Mouse (Mus musculus): ENCODE data around the gene Duoxa1.
"Not testable (repeated sequence)": the region's sequence is repeated elsewhere in the genome, so short reads cannot be mapped to it uniquely, and the experiment has no call there.

The Duoxa1 gene

GRCm38 (mm10) chr2:122313536-122313935 lies at the start of gene Duoxa1:
Duoxa1 (minus strand) TSS chr2:122313730.
- DNase-seq (ENCODE audit: low read depth, low spot score): no peak

GRCm38 (mm10) chr2:122362622-122363523 lies 49.3 kb upstream of the Duoxa1 start:
- DNase-seq (ENCODE audit: low read depth, low spot score): no peak

GRCm38 (mm10) chr2:122361868-122362621 lies 48.5 kb upstream of the Duoxa1 start:
- DNase-seq (ENCODE audit: low read depth, low spot score): no peak

GRCm38 (mm10) chr2:122361181-122361580 lies 47.7 kb upstream of the Duoxa1 start:
- DNase-seq (ENCODE audit: low read depth, low spot score): peak; percentile 30

- DNase-seq (ENCODE audit: low read depth, low spot score): no peak
Observed at GRCm38 (mm10) chr2:122360310-122360709, 46.8 kb upstream of the Duoxa1 start.

- no peak for DNase-seq (ENCODE audit: low read depth, low spot score)
Observed at GRCm38 (mm10) chr2:122356187-122356586, 42.7 kb upstream of the Duoxa1 start.

- no peak for DNase-seq (ENCODE audit: low read depth, low spot score)
Observed at GRCm38 (mm10) chr2:122355389-122355788, 41.9 kb upstream of the Duoxa1 start.

- no peak for DNase-seq (ENCODE audit: low read depth, low spot score)
Observed at GRCm38 (mm10) chr2:122354191-122354929, 40.8 kb upstream of the Duoxa1 start.

- DNase-seq (ENCODE audit: low read depth, low spot score): no peak
Observed at GRCm38 (mm10) chr2:122353765-122354164, 40.2 kb upstream of the Duoxa1 start.

- no peak for DNase-seq (ENCODE audit: low read depth, low spot score)
Observed at GRCm38 (mm10) chr2:122352992-122353391, 39.5 kb upstream of the Duoxa1 start.

- DNase-seq (ENCODE audit: low read depth, low spot score): no peak
Observed at GRCm38 (mm10) chr2:122351931-122352329, 38.4 kb upstream of the Duoxa1 start.

- no peak for DNase-seq (ENCODE audit: low read depth, low spot score)
Observed at GRCm38 (mm10) chr2:122351156-122351930, 37.8 kb upstream of the Duoxa1 start.

GRCm38 (mm10) chr2:122349136-122349785 lies 35.7 kb upstream of the Duoxa1 start:
- peak; percentile 21 for DNase-seq (ENCODE audit: low read depth, low spot score)

GRCm38 (mm10) chr2:122348531-122349131 lies 35.1 kb upstream of the Duoxa1 start:
- DNase-seq (ENCODE audit: low read depth, low spot score): peak; percentile 91

- DNase-seq (ENCODE audit: low read depth, low spot score): no peak
Observed at GRCm38 (mm10) chr2:122347257-122347656, 33.7 kb upstream of the Duoxa1 start.

GRCm38 (mm10) chr2:122346164-122346563 lies 32.6 kb upstream of the Duoxa1 start:
- not testable (repeated sequence) for DNase-seq (ENCODE audit: low read depth, low spot score)

GRCm38 (mm10) chr2:122345106-122345893 lies 31.8 kb upstream of the Duoxa1 start:
- DNase-seq (ENCODE audit: low read depth, low spot score): no peak

- no peak for DNase-seq (ENCODE audit: low read depth, low spot score)
Observed at GRCm38 (mm10) chr2:122337291-122337690, 23.8 kb upstream of the Duoxa1 start.

- no peak for DNase-seq (ENCODE audit: low read depth, low spot score)
Observed at GRCm38 (mm10) chr2:122334170-122334569, 20.6 kb upstream of the Duoxa1 start.

Data from CD4-positive, CD25-positive, alpha-beta regulatory T cell, adult 2 months (primary cell).